Mouse (Mus musculus) midbrain, embryonic 10.5 days (tissue): ENCODE measurements around the gene Stx8. TPM values are rescaled to one million over a fixed set of nuclear protein-coding genes. Genes with fewer than 3 reads are reported as not detected.

Source experiments
- DNase-seq: peaks from one replicate; pipeline ENCODE4 v3.0.0-alpha.2; 2017; ENCODE audit warnings: low spot score
- H3K27ac ChIP-seq: fragments of 300-500 bp; sonication (generic); replicated peaks from 2 replicates; pipeline ENCODE4 v1.5.1; 2016; ENCODE audit warnings: mild to moderate bottlenecking
- H3K27me3 ChIP-seq: fragments of 300-500 bp; sonication (generic); 2 replicates; pipeline ENCODE4 v1.6.1; 2016; ENCODE audit warnings: low read depth, mild to moderate bottlenecking; ENCODE audit not compliant: poor library complexity, severe bottlenecking
- H3K36me3 ChIP-seq: fragments of 300-500 bp; sonication (generic); 2 replicates; pipeline ENCODE4 v1.6.1; 2016; ENCODE audit warnings: mild to moderate bottlenecking, moderate library complexity
- H3K4me1 ChIP-seq: fragments of 300-500 bp; sonication (generic); 2 replicates; pipeline ENCODE4 v1.6.1; 2016
- H3K4me3 ChIP-seq: fragments of 300-500 bp; sonication (generic); 2 replicates; pipeline ENCODE4 v1.5.1; 2016; ENCODE audit warnings: mild to moderate bottlenecking, moderate library complexity
- H3K9me3 ChIP-seq: fragments of 300-500 bp; sonication (generic); replicated peaks from 2 replicates; pipeline ENCODE4 v1.6.1; 2016; ENCODE audit warnings: mild to moderate bottlenecking
- whole genome bisulfite sequencing: fragments of 180-500 bp; shearing (Covaris S2); methylation state at CpG from one replicate; pipeline ENCODE4 v1.1.7; 2016; 5-methylcytosine and 5-hydroxymethylcytosine counted together
- polyA plus RNA-seq: library from polyadenylated mRNA; unstranded; fragments of >200 nt; fragmentation: Nextera tagmentation; extraction: Ambion mirVana; gene quantifications from 2 replicates; pipeline ENCODE4 v1.2.1, GENCODE M21; 2016

Gene Stx8
- polyA plus RNA-seq, 1 experiment from 2014 or later: 47.0 TPM

DNA sequence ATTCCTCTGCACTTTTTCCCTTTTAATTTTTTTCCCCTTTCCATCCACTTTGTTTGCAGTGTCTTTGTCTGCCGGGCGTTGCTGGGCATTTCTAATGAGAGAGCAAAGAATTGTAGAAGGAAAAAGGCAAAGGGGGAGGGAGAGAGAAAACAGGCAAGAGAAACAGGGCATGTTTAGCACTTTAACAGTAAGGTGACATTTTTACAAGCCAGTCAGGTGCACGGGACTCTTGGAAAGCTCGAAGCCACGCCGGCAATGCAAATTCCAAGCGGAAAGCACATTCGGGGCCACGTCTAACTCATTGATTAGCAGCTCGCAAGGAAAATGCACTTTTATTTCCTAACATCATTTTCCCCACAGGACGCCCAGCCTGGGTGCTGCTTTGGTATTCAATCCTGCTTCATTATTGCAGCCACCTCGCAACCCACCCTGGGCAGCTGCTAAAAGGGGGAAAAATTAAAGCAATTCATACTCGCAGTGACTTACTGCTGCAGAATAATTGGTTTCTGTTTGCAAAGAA lies 179.1 kb downstream of the Stx8 start:
- Histone ChIP-seq H3K36me3 (no peaks in the 10 kb centered on the region), H3K9me3 (no peaks in the 10 kb centered on the region), H3K27me3 (peaks cover 48% of the 10 kb centered on the region), H3K27ac (peak overlapping the region; percentile 90), H3K4me1 (peaks cover 84% of the 10 kb centered on the region), H3K4me3 (peak overlapping the region; percentile 29)
- peak; percentile 56 for DNase-seq
- WGBS: 7% methylated on average over 13 of the region's 13 CpGs

DNA sequence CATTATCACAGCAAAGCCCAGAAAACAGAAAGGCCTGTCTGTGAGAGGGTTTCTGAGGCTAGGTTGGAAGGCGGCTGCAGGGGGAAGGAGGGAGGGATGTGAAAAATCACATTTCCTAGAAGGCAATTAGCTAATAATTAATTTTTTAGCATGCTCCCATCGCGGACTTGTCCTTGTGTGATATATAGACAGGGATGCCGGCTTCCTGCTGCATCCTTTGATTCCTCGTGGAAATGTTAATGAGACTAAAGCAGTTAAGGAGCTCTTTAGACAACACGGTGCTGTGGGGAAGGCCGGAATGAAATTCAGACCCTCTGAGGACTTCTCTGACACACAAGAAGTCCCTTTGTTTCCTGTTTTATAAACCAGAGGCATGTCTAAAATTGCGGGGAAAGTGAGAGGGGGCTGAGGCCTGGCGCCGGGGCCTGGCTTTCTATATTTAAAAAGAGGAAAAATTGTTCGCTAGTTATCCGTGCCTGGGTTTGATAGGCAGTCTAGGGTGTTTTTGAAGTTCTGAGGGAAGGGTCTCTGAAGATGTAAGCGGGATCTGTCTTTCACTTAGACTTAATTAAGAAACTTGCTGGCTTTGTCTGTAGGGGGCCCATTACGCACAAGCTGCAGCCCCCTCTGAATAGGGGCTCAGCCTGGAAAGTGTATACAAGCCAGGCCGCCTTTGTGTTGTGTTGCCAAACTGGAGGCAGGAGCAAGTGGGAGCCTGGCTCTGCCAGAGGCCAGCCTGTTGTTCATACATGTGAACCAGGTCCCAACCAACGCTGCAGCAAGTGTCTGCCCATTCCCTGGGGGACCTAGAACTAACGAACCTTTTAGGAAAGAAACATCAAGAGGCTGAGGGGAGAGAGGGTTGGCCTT lies 179.8 kb downstream of the Stx8 start:
- Histone ChIP-seq H3K27ac (peak overlapping the region; percentile 90), H3K36me3 (no peaks in the 10 kb centered on the region), H3K27me3 (peaks cover 49% of the 10 kb centered on the region), H3K9me3 (no peaks in the 10 kb centered on the region), H3K4me3 (peak overlapping the region; percentile 29; the same call in 1 of the 2 replicates), H3K4me1 (peaks cover 91% of the 10 kb centered on the region)
- WGBS: 4% methylated on average over 17 of the region's 17 CpGs
- peak; percentile 64 for DNase-seq

DNA sequence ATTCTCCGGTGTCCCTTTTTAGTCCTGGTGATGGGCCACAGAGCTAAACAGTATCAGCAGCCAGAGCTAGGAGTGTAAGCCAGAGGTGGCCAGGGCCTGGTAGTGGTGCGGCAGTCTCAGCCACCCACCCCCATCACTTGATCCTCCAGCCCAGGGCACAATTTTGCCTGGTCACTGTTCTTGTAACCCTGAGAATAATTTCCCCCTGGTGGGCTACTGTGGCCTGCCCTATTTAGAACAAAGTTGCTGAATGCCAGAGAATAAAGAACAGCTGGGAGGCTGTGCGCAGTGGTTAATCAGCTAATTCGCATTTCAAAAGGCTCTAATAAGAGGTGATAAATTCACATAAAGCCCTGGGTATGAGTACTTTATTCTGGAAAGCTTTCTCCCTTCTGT lies 180.5 kb downstream of the Stx8 start:
- Histone ChIP-seq H3K4me3 (peak overlapping the region; percentile 29; the same call in 1 of the 2 replicates), H3K9me3 (no peaks in the 10 kb centered on the region), H3K27me3 (peaks cover 49% of the 10 kb centered on the region), H3K4me1 (peaks cover 97% of the 10 kb centered on the region), H3K36me3 (no peaks in the 10 kb centered on the region), H3K27ac (peak overlapping the region; percentile 90)
- DNase-seq: peak; percentile 48
- WGBS: 10% methylated on average over 4 of the region's 4 CpGs

DNA sequence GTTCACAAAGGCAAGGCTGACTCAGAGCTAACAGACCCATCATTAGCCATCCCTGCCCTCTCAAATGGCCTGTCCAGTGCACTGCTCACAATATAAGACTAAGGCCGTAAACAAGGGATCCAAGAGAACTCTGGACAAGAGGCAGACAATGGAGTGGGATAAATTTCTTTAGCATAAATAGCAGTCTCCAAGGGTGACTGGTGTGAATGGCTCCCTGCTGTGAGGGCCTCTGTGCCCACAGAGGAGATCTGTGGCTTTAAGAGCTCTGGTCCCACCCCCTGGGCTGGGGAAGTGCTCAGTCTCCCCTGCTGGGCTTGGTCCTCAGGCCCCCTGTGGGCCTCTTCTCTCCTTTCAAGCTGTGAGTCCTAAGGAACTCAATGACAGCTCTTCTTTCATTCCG lies 184.9 kb downstream of the Stx8 start:
- 7% methylated on average over 2 of the region's 2 CpGs for WGBS
- Histone ChIP-seq H3K36me3 (no peaks in the 10 kb centered on the region), H3K27me3 (peaks cover 57% of the 10 kb centered on the region), H3K4me3 (0 out of 2 replicates have a peak overlapping the region, but pooled peaks have one; percentile 5), H3K4me1 (peaks cover 64% of the 10 kb centered on the region), H3K9me3 (no peaks in the 10 kb centered on the region), H3K27ac (peak overlapping the region; percentile 90)
- DNase-seq: peak; percentile 89

DNA sequence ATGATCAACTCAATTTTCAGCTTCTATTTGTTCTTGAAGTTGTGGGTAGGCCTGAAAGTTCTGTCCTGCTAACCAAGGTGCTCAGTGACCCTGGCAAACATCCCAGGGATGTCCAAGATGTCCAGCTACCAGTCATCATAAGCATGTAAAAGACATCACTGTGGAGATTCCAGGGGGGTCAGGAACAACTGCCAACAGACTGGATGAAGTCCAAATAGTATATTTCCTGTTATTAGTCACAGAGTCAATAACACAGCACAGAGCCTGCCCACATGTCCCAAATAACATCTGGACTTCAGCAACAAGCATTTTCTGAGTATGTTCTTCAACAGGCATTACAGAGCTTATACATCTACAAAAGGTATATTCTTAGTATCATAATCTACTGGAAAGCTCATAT lies 189.8 kb downstream of the Stx8 start:
- H3K4me1 ChIP-seq: peaks cover 34% of the 10 kb centered on the region
- no peak overlapping the region for H3K27ac ChIP-seq
- 0 out of 2 replicates have a peak, but pooled peaks cover 2% of the 10 kb centered on the region for H3K9me3 ChIP-seq
- H3K36me3 ChIP-seq: no peaks in the 10 kb centered on the region
- H3K27me3 ChIP-seq: peaks cover 21% of the 10 kb centered on the region
- no peak for DNase-seq
- no peak overlapping the region for H3K4me3 ChIP-seq

DNA sequence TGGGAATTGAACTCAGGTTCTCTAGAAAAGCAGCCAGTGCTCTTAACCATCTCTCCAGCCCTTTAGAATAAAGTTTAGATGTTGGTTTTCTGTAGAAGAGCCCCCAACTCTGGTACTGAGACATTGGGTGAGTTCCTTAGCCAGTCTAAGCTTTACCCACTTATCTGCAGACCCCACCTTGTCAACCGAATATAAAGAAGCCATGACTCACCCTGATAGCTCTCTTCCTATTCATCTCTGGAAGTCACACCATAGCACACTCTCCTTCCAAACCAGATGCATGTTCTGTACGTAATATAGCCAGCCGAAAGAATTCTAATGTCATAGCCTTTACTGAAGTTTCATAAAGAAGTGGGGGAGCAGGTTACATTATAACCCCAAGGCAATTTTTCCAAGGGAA lies 192.2 kb downstream of the Stx8 start:
- 91% methylated on average over 3 of the region's 3 CpGs for WGBS
- Histone ChIP-seq H3K9me3 (0 out of 2 replicates have a peak, but pooled peaks cover 6% of the 10 kb centered on the region), H3K4me3 (no peak overlapping the region), H3K4me1 (peaks cover 20% of the 10 kb centered on the region), H3K27me3 (peaks cover 13% of the 10 kb centered on the region), H3K36me3 (0 out of 2 replicates have a peak, but pooled peaks cover 4% of the 10 kb centered on the region), H3K27ac (no peak overlapping the region)
- no peak for DNase-seq

DNA sequence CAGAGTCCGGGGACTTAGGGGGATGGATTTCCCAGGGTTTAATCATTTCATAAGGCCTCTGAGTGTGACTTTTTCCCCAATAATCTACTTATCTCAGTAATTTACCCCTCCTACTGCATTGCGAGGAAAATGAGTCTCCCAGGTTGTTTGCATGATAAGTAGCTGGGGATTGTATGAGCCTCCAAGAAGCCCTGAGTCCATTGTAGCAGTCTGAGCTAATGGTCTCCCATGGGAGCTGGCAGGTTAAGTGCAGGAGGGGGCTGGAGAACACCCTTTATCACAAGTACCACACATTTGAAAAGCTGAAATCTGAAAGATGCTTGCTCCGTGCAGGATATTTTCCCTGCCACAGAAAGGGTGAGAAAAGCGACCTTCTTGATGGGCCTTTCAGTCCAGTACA lies 193.9 kb downstream of the Stx8 start:
- peaks cover 7% of the 10 kb centered on the region for H3K27me3 ChIP-seq
- peaks cover 26% of the 10 kb centered on the region for H3K4me1 ChIP-seq
- DNase-seq: no peak
- no peak overlapping the region for H3K4me3 ChIP-seq
- 0 out of 2 replicates have a peak, but pooled peaks cover 4% of the 10 kb centered on the region for H3K36me3 ChIP-seq
- WGBS: 54% methylated on average over 4 of the region's 4 CpGs
- H3K9me3 ChIP-seq: 0 out of 2 replicates have a peak, but pooled peaks cover 6% of the 10 kb centered on the region
- peak overlapping the region; percentile 72 for H3K27ac ChIP-seq

DNA sequence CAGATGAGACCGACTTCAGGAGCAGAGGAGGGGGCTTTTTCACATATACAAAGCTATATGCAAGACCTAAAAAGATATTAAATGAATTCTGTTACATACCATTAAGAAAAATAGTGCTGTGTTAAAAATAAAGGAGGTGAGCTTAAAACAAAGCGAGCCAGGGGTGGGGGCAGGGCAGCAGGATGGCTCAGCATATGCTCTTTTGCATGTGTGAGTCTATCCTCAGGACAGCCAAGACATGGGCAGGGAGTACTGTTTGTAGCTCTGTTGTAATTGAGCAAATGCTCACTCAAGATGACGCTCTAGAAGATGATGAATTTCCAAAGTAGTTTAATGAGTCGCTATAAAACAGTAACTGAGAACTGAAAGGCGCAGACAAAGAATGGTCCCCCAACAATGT lies 198.4 kb downstream of the Stx8 start:
- no peak for DNase-seq
- Histone ChIP-seq H3K9me3 (0 out of 2 replicates have a peak, but pooled peaks cover 6% of the 10 kb centered on the region), H3K4me3 (no peak overlapping the region), H3K27me3 (no peaks in the 10 kb centered on the region), H3K36me3 (0 out of 2 replicates have a peak, but pooled peaks cover 4% of the 10 kb centered on the region), H3K27ac (peak overlapping the region; percentile 14), H3K4me1 (peaks cover 21% of the 10 kb centered on the region)
- WGBS: 90% methylated on average over 5 of the region's 5 CpGs

DNA sequence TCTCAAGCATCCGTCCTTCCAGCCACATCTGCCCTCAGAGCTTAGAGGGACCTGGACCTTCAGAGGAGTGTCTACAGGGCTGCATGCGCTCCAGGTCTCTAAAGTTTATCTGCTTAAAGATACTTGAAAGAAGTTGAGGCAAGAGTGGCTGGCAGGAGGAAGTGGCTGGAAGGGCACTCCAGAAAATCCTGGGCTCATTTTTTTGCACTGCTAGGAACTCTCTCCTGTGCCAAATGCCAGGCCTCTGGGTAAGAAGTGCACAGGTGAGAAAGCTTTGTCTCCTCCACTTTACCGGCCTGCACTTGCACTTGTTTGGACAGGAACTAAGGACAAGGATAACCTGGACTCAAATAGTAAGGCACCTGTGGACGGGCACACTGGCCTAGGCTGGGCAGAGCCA lies 202.4 kb downstream of the Stx8 start:
- DNase-seq: no peak
- WGBS: 88% methylated on average over 4 of the region's 4 CpGs

DNA sequence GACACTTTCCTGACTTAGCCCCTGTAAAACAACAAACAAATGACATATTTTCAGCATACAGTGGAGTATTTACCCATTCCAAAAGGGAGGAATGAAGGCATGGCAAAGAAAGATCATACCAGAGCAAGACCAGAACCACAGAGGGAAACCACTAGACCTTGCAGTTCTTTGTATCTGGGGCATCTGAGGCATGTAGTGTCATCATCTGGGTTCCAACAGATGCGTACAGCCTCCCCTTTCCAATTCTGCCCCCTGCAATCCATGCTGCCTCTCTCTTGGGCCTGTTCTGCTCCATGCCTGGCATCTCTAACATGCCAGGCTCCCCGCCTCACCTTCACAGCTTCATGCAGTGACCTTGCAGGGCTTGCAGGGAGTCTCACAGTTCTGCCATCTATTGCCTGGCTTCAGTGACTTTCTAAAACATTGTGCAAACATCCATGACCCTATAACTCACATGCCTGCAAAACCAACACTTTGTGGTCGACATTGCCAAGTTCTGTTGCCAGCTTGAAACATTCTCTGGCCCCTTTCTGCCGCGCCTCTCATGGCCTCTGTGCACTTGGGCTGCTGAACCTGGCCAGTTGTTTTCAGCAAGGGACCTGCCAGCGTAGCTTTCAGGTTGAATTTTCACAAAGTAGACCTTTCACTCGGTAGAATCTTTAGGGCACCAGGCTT lies 206.1 kb downstream of the Stx8 start:
- no peaks in the 10 kb centered on the region; the same call in 1 of the 2 replicates for H3K9me3 ChIP-seq
- DNase-seq: no peak
- H3K27ac ChIP-seq: no peak overlapping the region
- H3K4me3 ChIP-seq: no peak overlapping the region
- no peaks in the 10 kb centered on the region for H3K27me3 ChIP-seq
- 90% methylated on average over 7 of the region's 7 CpGs for WGBS
- no peaks in the 10 kb centered on the region for H3K36me3 ChIP-seq
- H3K4me1 ChIP-seq: peaks cover 17% of the 10 kb centered on the region

More for the DNA sequence above, 202.4 kb downstream of the Stx8 start:
- Histone ChIP-seq H3K27me3 (no peaks in the 10 kb centered on the region), H3K9me3 (no peaks in the 10 kb centered on the region; the same call in 1 of the 2 replicates), H3K36me3 (no peaks in the 10 kb centered on the region), H3K4me3 (no peak overlapping the region), H3K4me1 (peaks cover 15% of the 10 kb centered on the region), H3K27ac (no peak overlapping the region)

DNA sequence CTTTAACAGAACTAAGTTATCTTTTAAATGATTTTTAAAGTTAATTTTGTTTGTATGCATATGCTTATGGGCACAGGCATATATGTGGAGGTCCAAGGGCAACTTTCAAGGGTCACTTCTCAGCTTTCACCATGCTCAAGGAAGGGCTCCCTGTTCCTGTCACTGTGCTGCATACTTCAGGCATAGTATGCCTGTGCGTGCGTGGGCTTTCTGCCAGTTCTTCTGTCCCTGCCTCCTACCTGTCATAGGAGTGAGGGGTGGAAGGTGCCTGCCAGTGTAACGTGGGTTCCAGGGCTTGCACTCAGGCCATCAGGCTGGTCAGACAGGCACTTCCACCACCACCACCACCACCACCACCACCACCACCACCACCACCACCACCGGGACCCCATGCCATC lies 206.7 kb downstream of the Stx8 start:
- peak overlapping the region; percentile 34; the same call in 1 of the 2 replicates for H3K27ac ChIP-seq
- H3K4me3 ChIP-seq: no peak overlapping the region
- WGBS: 75% methylated on average over 4 of the region's 4 CpGs
- H3K4me1 ChIP-seq: peaks cover 21% of the 10 kb centered on the region
- DNase-seq: no peak
- no peaks in the 10 kb centered on the region for H3K36me3 ChIP-seq
- H3K27me3 ChIP-seq: no peaks in the 10 kb centered on the region
- no peaks in the 10 kb centered on the region; the same call in 1 of the 2 replicates for H3K9me3 ChIP-seq

DNA sequence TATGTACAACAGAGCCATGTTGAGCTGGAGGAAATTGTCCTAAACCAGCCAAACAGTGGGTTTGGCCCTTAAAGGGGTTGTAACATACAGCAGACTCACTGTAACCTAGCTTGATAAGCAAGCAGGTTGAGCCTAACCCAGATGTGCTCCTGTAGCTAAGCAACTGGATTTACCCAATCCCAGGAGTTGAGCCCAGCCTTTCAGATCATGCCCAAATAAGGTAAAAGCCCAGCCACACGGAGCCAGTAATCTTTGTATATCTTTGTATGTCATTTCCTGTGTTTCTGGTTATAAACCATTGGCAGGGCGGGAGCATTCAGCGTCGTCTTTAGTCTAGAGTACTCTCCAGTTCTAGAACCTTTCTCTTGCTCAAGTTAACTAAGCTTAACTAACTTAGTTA lies 210.6 kb downstream of the Stx8 start:
- no peaks in the 10 kb centered on the region for H3K27me3 ChIP-seq
- H3K27ac ChIP-seq: 0 out of 2 replicates have a peak overlapping the region, but pooled peaks have one; percentile 20
- no peak for DNase-seq
- no peak overlapping the region for H3K4me3 ChIP-seq
- H3K9me3 ChIP-seq: no peaks in the 10 kb centered on the region
- no peaks in the 10 kb centered on the region for H3K36me3 ChIP-seq
- WGBS: 81% methylated on average over 4 of the region's 4 CpGs
- H3K4me1 ChIP-seq: peaks cover 28% of the 10 kb centered on the region
